Mouse (Mus musculus) stomach, adult 2 months (tissue): ENCODE measurements around the gene Trmt61a. TPM values are rescaled to one million over a fixed set of nuclear protein-coding genes. Genes with fewer than 3 reads are reported as not detected.

Experiments used
- polyA plus RNA-seq: library from polyadenylated mRNA; depleted of rRNA; stranded (reverse); fragments of >200 nt; gene quantifications from 2 replicates; pipeline ENCODE4 v1.2.3, GENCODE M21; 2012; rRNA removed

The Trmt61a gene
- polyA plus RNA-seq: 26.5 and 29.4 TPM in 2 replicates

DNA sequence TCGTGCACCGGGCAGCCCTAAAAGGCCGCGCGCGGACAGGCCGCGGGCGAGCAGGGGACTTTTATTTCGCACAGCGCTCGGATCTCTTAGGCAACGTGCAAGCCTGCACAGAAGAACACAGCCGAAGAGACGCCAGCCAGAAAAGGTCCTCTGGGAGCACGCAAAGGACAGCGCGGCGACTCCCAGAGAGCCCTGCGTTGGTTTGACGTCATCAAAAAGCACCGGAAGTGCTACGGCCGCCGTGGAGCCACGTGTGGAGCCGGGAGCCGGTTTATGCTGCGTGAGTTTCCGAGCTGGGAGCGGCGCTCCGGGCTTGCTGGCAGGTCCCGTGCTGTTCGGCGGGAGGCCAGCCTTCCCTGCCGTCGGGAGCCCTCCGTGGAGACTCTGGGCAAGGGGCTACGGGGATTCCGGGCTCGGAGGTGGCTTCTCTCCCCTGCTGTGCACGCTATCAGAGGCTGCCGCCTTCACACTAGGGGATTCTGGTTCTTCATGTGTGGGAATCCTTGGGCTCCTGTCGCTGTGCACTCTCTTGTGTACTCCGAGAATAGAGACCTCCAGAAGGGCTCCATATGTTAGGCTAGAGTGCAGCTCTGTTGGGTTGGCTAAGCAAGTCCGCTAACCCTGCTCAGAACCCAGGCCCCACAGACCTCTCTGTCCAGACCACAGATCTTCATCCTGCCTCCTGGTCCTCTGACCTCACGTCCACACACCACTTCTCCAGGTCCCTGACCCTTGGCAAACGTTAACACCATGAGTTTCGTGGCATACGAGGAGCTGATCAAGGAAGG lies at the start of gene Trmt61a:
Trmt61a (plus strand) TSS at position 224 of the 788 bp plus-strand sequence.

GRCm38 (mm10) chr12:111672176-111672575 lies 5.7 kb upstream of the Trmt61a start, which contains the start of gene Ckb:
Ckb (minus strand) TSS chr12:111672338.

GRCm38 (mm10) chr12:111713004-111713651 lies 35.2 kb downstream of the Trmt61a start, which contains the start of the genes Bag5 and Apopt1:
Bag5 (minus strand) TSS chr12:111713257.
Apopt1 (plus strand) TSS chr12:111713261.

Other genes starting within 250 kb of the Trmt61a start
- gene Tnfaip2, start 235.6 kb upstream of the Trmt61a start, polyA plus RNA-seq: 9.5 and 10.2 TPM in 2 replicates
- gene Gm266, start 192.3 kb upstream of the Trmt61a start, polyA plus RNA-seq: 0.45 and 1.3 TPM in 2 replicates
- 38.7 and 59.9 TPM in 2 replicates for gene Eif5, start 140.1 kb upstream of the Trmt61a start, polyA plus RNA-seq
- gene Mark3, start 103.6 kb upstream of the Trmt61a start, polyA plus RNA-seq: 10.6 and 12.1 TPM in 2 replicates
- gene Ckb, start 5.8 kb upstream of the Trmt61a start, polyA plus RNA-seq: 778 and 1,172 TPM in 2 replicates
- 1.9 and 3.1 TPM in 2 replicates for gene Bag5, start 35.2 kb downstream of the Trmt61a start, polyA plus RNA-seq
- gene Apopt1, start 35.2 kb downstream of the Trmt61a start, polyA plus RNA-seq: 33.7 and 36.3 TPM in 2 replicates
- gene Klc1, start 80.7 kb downstream of the Trmt61a start, polyA plus RNA-seq: 31.1 and 42.6 TPM in 2 replicates
- 2.9 and 3.3 TPM in 2 replicates for gene Xrcc3, start 135.8 kb downstream of the Trmt61a start, polyA plus RNA-seq
- 16.7 and 17.7 TPM in 2 replicates for gene Zfyve21, start 136.1 kb downstream of the Trmt61a start, polyA plus RNA-seq
- 10.0 and 10.8 TPM in 2 replicates for gene Ppp1r13b, start 230.0 kb downstream of the Trmt61a start, polyA plus RNA-seq